Mouse (Mus musculus) effector memory CD4-positive, alpha-beta T cell, adult 7 months (primary cell): ENCODE data around the gene Ndufa4. TPM values are rescaled to one million over a fixed set of nuclear protein-coding genes. Genes with fewer than 3 reads are reported as not detected.

Source experiments
- polyA plus RNA-seq: library from polyadenylated mRNA; unstranded; fragments of 100-300 nt; shearing (Covaris generic); gene quantifications from one replicate; pipeline ENCODE4 v1.2.1, GENCODE M21; 2017

Gene Ndufa4
- polyA plus RNA-seq: 291 TPM

DNA sequence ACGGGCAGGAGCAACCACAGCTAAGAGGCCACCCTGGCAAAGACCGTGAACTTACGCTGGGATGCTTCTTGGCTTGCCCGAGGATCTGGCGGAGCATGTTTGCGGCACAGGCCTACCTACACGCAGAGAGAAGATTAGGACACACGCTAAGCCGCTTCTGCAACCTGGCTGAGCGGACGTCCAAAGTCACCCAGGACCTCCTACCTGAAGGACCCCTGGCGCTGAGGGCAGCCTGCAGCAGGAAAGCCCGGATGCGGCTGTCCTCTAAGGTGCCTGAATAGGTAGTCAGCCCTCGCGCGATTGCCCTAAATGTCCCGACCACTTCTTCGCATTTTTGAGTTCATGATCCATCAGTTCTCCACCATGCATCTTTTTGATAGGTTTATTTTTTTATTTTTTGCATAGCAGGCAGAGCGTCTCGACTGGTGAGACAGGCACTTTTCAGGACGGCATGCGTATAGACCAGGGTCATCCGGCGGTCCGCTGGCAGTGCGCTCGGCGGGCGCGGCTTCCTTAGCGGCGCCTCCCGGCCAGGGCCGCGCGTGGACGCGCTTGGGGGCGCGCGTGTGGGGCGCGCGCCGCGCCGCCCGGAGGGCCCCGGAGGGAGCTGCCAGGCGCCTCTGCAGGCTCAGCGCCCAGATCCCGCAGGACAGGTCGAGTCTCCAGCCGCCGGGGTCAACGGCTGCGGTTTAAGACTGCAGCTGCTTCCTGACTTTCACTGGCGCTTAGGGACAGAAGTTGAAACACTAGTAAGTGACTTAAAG is at the start of gene Ndufa4, which contains the start of gene Phf14:
TSS of gene Ndufa4 (minus strand) at position 229 of the 764 bp plus-strand sequence.
TSS of gene Phf14 (plus strand) at position 541 of the 764 bp plus-strand sequence.

Other genes starting within 250 kb of the Ndufa4 start
- 38.9 TPM for gene Phf14, start 312 bp upstream of the Ndufa4 start, polyA plus RNA-seq